Mouse (Mus musculus) CD8-positive naive resting alpha-beta T cell, adult 57 days (primary cell): ENCODE measurements around the gene Rslcan18. TPM values are rescaled to one million over a fixed set of nuclear protein-coding genes. Genes with fewer than 3 reads are reported as not detected.

ENCODE experiments used
- total RNA-seq: library from RNA; stranded (reverse); gene quantifications from one replicate; pipeline ENCODE4 v1.2.4, GENCODE M21; 2023

Rslcan18 gene
- total RNA-seq: not detected

DNA sequence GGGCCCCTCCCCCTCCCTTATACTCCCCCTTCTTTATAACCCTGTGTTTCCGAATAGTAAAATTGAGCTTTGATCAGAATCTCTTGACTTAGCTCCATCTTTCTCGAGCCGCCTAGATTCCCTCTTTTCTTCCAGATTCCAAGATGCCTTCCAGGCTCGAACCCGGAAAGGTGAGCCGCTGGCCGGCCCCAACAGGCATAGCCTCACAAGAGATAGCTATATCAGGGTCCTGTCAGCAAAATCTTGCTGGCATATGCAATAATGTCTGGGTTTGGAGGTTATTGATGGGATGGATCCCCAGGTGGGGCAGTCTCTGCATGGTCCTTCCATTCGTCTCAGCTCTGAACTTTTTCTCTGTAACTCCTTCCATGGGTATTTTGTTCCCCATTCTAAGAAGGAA, at the start of gene Rslcan18:
Gene Rslcan18, minus strand, starts transcription at position 101 of the 400 bp plus-strand sequence.

DNA sequence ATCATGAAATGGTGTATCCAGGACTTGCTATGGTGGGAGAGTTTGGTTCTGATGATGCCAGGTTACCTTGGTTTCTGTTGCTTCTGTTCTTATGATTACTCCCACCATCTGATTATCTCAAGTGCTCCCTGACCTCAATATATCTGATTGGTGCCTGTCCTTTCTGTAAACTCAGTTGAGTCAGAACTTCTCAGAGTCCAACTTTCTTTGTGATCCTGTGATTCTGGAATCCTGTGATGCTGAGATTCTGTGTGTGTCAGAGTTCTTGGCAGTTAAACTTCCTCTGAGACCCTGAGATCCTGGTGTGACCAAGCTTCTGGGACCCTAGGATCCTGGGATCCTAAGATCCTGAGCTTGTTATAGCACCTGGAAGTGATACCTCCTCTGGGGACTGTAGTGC, 5.3 kb upstream of the Rslcan18 start, which contains the start of gene Zfp759:
Gene Zfp759, plus strand, starts transcription at position 301 of the 400 bp plus-strand sequence.

DNA sequence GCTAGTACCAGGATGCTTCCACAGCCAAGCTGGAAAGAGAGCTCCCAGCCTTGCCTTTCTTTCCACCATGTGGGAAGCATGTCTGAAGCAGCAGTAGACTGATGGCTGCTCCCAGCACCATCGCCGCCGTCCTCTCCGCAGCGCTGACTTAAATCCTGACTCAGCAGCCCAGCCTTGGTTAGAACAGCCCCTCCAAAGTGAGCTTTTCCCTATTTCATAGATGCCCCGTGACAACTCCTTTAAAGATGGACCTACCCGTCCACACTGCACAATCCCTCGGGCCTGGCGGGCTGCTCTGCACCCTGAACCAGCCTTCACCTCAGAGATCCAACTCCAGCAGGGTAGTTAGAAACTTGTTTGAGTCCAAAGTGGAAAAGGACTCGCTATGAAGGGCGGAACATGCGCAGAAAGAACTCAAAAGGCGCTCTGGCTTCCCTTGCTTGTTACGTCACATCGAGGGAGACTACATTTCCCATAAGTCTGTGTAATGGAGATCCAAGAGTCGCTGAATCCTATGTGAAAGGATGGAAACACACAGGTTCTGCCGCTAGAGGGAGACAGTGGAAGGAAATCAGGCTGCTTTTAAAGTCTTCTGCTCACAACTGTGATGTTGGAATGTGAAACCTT, 7.8 kb downstream of the Rslcan18 start, which contains the start of gene Gm28557:
Gene Gm28557, minus strand, starts transcription at position 411 of the 627 bp plus-strand sequence.

DNA sequence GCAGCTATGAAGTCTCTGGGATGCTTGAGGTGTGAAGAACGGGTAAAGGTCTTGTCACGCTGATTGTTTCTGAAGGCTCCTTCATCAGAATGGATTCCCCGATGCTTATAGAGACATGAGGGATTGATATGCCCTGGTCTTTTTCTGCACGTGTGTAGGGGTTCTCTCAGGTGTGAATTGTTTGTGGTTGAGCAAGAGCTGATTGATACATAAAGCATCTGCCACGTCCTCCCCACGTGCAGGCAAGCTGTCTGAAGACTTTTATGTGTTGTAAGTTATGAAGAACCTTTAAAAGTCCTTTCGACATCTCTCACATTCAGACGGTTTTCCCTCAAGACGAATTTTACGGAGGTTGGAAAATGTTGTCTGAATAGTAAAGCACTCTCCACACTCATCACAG, 18.2 kb downstream of the Rslcan18 start, which contains the start of gene Zfp708:
Gene Zfp708, minus strand, starts transcription at position 101 of the 400 bp plus-strand sequence.

DNA sequence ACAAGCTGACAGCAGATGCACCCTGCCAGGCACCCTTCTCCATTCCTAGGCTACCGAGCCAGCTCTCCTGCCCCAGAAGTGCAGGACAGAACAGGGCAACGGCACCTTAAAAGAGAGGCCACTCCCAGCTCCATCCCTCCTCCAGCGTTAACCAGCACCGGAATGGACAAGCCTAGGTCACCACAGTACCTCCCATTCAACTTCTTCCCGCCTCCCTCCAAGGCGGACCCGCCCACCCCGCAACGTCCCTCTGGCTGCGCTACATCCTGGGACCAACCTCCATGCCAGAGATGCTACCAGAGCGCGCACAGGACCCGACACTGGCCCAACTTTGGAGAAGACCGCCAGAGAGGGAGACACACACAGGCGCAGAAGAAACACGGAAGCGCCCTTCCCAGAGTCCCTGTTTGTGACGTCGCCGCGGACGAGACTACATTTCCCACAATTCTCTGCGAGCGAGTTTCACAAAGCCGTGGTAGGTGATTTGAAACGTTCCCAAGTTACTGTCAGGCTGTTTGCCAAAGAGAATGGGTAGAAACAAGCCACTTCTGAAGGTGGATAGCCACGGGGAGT, 55.2 kb downstream of the Rslcan18 start, which contains the start of gene Zfp712:
Gene Zfp712, minus strand, starts transcription at position 385 of the 573 bp plus-strand sequence.

Other genes with a start within 250 kb of the Rslcan18 start
- gene Gm10767, start 211.3 kb downstream of the Rslcan18 start, total RNA-seq: 1.7 TPM
- gene Zfp712, start 55.1 kb downstream of the Rslcan18 start, total RNA-seq: 4.1 TPM
- gene Zfp708, start 18.3 kb downstream of the Rslcan18 start, total RNA-seq: not detected
- gene Gm28557, start 7.7 kb downstream of the Rslcan18 start, total RNA-seq: 4.1 TPM
- 3.9 TPM for gene Zfp759, start 5.4 kb upstream of the Rslcan18 start, total RNA-seq
- 8.6 TPM for gene Rsl1, start 56.9 kb upstream of the Rslcan18 start, total RNA-seq
- 1.3 TPM for gene Zfp455, start 78.2 kb upstream of the Rslcan18 start, total RNA-seq
- gene Zfp458, start 162.2 kb upstream of the Rslcan18 start, total RNA-seq: 2.2 TPM
- 1.4 TPM for gene Zfp457, start 190.2 kb upstream of the Rslcan18 start, total RNA-seq
- gene Zfp595, start 216.3 kb upstream of the Rslcan18 start, total RNA-seq: 12.2 TPM
- not detected for gene Gm28044, start 244.3 kb upstream of the Rslcan18 start, total RNA-seq
- 9.0 TPM for gene Zfp953, start 244.3 kb upstream of the Rslcan18 start, total RNA-seq